Mouse (Mus musculus) E14TG2a.4 (cell line): ENCODE results near the gene Rbm47.

ENCODE experiments used
- CTCF ChIP-seq: conservative IDR thresholded peaks from 2 replicates; pipeline ENCODE4 v1.5.1; 2014; ENCODE audit warnings: low read length
- NANOG ChIP-seq: IDR thresholded peaks from 2 replicates; pipeline ENCODE4 v1.6.1; 2014; ENCODE audit warnings: borderline replicate concordance, low read length, mixed read lengths
- POU5F1 ChIP-seq: IDR thresholded peaks from 2 replicates; pipeline ENCODE4 v1.6.1; 2014; ENCODE audit warnings: low read length, borderline replicate concordance

DNA sequence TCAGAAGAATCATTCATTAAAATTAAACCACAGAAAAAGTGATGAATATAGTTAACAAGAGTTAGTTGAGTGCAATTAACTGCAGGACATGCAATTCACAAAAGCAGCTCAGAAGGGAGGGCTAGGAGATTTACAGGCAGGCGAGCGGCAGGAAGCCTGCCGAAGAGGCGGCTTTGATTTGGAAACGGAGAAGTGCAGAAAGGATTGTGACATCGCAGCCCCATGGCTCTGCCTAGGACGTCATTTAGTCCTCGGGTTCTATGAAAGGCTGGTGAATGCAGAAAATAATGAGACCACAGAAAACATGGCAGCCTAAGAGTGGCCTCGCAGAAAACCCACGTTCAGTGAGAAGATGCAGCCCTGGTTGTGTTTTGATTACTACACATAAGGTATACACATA lies 34.3 kb downstream of the Rbm47 start:
- TF ChIP-seq CTCF = no peak
- TF ChIP-seq POU5F1 = no peak
- TF ChIP-seq NANOG = no peak
